Mouse (Mus musculus) cerebellum, postnatal 36 days (tissue): ENCODE results near the gene Cd9.
A peak's percentile ranks its signal among the peaks of the same experiment; 100 is the strongest.

Experiments used
- DNase-seq, 2 experiments: peaks; one replicate each; pipeline ENCODE4 v3.0.0; 2021 to 2022; ENCODE audit warnings: mixed read lengths in 2 of 2

Gene Cd9

GRCm38 (mm10) chr6:125433257-125433656, 61.3 kb downstream of the Cd9 start:
- DNase-seq, result no peak

- DNase-seq, result no peak
These were observed 62.1 kb downstream of the Cd9 start for GRCm38 (mm10) chr6:125432522-125432921.

DNA sequence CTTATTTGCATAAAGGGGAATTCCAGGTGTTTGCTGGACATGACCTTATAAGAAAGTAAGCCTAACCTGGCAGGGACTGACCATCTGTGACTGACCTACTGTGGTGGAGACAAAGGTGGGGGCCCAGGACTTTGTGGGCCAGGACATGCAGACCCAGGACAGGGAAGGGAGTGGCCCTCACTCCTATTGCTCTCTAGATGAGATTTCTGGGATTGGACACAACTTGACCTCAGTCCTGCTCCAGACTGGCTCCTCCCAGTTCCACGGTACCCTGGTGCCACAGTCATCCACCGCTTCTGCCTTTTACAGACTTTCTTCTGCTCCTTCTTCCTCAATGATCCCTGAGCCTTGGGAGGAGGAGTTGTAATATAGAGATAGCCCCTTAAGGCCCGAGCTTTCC, 63.6 kb downstream of the Cd9 start:
- no peak for DNase-seq

GRCm38 (mm10) chr6:125430358-125430958, 64.1 kb downstream of the Cd9 start:
- DNase-seq, result no peak

DNA sequence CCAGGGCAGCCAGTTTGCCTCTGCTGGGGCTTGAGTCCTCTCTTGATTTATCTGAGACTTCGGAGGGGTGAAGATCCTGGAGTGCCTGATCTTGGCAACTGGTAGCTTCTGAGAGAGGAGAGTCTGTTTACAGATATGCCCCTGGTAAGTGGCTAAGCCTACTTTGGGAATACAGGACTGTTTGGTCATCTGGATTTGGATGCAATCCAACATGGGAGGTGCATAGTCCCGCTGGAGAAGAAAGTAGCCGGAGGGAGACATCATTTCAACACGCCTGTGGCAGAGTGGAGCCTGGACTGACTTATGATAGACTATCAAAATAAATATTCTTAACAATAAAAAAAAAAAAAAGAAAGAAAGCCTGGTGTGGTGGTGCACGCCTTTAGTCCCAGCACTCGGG, 64.8 kb downstream of the Cd9 start:
- no peak for DNase-seq

- peak; percentile 72 for DNase-seq
These were observed 67.9 kb downstream of the Cd9 start for GRCm38 (mm10) chr6:125426383-125427360.

DNA sequence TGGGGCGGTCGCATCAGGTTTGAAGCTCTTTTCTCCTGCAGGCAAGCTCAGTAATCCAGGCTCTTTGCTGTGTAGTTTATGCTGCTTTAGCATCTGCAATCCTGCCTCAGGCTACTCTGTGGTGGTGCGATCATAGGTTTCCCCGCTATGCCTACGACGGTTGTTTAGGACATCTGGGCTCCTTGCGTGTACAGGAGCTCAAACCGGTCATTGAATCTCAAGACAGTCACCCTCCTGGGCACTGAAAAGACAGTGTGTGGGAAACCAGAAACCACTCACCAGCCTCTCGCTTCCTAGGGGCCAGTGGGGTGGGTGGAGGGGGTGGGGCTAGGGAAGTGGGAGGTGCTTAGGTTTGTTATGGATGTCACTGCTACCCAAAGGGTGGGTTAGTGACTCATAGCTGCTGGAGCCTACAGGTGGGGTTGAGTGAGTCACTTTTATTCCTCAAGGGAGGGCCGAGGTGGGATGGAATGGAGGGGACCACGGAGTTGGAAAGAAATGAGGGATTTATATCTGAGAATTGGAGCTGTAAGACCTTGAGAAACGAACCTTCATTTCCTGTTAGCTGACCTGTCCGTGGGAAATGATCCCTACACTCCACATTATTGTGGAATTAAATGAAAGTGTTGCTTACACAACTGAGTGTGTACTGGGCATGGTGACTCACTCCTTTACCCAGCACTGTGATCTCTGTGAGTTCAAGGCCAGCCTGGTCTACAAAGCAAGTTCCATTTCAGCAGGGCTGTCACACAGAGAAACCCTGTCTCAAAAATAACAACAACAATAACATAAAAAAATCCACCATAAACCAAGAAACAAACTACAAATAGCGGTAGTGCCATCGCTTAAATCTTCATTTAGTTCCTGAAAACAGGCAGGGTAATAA, 69.1 kb downstream of the Cd9 start:
- DNase-seq, result no peak

- no peak for DNase-seq
These were observed 70.4 kb downstream of the Cd9 start for GRCm38 (mm10) chr6:125424156-125424555.

- DNase-seq, result no peak
These were observed 71.1 kb downstream of the Cd9 start for GRCm38 (mm10) chr6:125423507-125423906.

GRCm38 (mm10) chr6:125423099-125423498, 71.5 kb downstream of the Cd9 start:
- DNase-seq, result no peak

DNA sequence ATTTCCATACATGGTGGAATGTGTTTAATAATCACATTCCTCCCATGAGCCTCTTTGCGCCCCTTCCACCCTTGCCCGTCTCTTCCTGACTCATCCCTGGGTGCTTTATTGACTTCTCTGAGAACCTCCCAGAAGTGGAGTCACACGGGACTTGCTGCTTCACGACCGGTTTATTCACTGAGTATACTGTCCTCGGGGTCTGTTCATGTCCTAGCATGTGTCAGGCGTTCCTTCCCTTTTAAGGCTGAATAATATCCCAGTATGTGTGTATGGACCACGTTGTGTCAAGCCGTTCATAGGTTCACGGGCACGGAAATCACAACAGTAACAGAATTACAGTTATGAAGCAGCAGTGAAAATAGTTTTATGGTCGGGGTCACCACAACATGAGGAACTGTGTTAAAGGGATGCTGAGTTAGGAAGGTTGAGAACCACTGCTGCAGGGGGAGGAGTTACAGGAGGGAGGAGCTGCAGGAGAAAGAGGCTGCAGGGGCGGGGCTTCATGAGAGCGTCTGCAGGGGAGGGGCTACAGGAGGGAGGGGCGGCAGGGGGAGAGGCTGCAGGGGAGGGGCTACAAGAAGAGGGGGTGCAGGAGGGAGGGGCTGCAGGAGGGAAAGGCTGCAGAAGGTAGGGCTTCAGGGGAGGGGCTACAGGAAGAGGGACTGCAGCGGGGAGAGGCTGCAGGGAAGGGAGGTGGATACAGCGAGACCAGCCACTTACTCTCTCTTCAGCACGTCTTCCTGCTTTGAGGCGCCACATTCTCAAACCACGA, 72.4 kb downstream of the Cd9 start:
- peak in 1 of 2 experiments; percentile 7 for DNase-seq

GRCm38 (mm10) chr6:125420458-125421063, 74.0 kb downstream of the Cd9 start:
- no peak for DNase-seq

- peak; percentile 74 to 78 for DNase-seq
These were observed 75.8 kb downstream of the Cd9 start for GRCm38 (mm10) chr6:125418744-125419143.

DNA sequence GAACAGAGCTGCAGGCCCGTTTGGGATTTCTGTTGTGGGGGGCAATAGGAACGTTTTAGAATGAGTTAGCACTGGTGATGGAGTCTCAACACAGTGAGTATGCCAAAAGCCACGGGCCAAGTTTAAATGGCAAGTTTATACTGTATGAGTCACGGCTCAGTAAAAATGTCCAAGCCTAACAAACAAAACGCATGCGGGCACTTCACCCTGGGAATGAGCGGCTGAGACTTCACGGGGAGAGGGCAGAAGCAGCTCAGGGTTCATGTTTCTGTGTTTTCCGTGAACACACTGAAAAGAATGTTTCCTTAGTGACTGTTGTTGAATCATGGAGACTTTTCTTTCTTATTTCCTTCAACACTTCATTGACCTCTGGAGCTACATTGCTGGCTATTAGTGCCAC, 81.3 kb downstream of the Cd9 start:
- no peak for DNase-seq

- DNase-seq, result no peak
These were observed 82.9 kb downstream of the Cd9 start for GRCm38 (mm10) chr6:125411661-125412060.

DNA sequence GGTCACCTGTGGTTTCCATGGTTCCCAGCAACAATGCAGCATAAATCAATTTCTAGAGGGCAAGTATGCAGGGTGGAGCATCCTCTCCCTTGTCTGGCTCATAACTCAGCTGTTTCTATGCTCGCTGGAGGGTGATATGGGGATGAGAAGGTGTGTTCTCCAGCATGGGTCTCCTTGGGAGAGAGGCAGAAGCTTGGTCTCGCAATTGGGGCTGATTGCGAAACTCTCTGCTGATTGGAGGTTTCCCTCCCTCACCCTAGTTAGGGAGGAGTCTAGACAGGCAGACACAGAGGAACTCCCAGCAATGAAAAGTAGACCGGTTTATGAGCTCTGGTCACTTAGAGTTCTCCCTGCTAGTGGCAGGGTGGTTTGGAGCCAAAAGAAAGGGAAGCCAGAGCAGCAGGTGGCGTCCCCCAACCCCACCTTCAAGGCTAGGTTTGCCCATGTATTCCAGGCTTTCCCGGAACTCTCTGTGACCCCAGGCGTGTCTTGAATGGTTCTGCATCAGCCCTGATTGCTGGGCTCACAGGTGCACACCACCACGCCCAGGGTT, 83.5 kb downstream of the Cd9 start:
- DNase-seq, result no peak

- no peak for DNase-seq
These were observed 84.0 kb downstream of the Cd9 start for GRCm38 (mm10) chr6:125410551-125410950.
